Comparison of ENCODE assay signal across 8 mouse cellular contexts in the genomic region with DNA sequence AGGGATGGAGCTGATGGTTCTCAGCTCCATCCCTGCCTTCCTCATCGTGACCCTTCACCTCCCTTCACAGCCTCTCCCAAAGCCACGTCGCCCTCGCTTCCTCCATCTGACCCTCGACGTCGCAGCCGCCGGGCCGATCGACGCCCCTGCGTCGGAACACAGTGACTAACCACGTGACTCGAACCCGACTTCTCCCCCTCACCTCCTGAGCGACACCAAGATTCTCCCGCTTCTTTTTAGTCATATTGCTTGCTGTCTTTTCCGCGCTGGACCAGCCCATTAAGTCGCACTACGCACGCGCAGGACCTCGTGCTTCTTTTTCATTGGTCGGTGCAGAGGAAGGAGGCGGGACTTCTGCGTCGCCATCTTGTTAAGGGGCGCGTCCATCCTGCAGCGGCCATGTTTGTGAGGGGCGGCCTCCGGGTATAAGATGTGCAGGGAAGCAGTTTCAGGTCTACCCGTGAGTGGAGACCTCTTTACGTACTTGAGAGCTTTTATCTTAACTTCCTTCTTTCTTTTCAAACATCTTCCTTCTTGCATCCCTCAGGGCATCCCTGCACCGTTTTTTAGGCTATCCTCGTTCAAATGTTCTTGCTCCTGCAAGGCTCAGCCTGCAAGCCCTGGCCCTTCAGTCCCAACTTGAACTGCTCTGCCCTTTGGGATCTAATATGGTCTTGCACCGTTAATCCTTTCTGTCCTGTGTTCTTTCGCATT. TPM values are rescaled to one million over a fixed set of nuclear protein-coding genes. Genes with fewer than 3 reads are reported as not detected.
DNase-seq lines count a peak whose midpoint lies in the region; ATAC-seq and TF ChIP-seq lines count a peak whose summit lies in the region.

A gene (minus strand): TSS at position 313 of the 714 bp plus-strand sequence.

- H3K27ac ChIP-seq in forebrain, embryonic 10.5 days = peak within 1 kb of the TSS; percentile 89
- H3K27ac ChIP-seq in heart, embryonic 15.5 days = 0 out of 2 replicates have a peak within 1 kb of the TSS, but pooled peaks have one; percentile 19
- no peak within 1 kb of the TSS for H3K27ac ChIP-seq in liver, embryonic 14.5 days
- no peak within 1 kb of the TSS; the same call in 1 of the 2 replicates for H3K27ac ChIP-seq in neural tube, embryonic 11.5 days (ENCODE audit: low read depth, low read length)
- no peak within 1 kb of the TSS for H3K27ac ChIP-seq in stomach, postnatal 0 days (replicated peaks)

- peak within 1 kb of the TSS; percentile 61 for H3K4me3 ChIP-seq in forebrain, embryonic 10.5 days
- H3K4me3 ChIP-seq in heart, embryonic 15.5 days = peak within 1 kb of the TSS; percentile 56
- peak within 1 kb of the TSS; percentile 73 to 91 for H3K4me3 ChIP-seq in liver, embryonic 14.5 days (ENCODE audit: insufficient read depth in 1 of 2, low read depth in 2 of 2, low read length in 2 of 2)
- H3K4me3 ChIP-seq in neural tube, embryonic 11.5 days (ENCODE audit: low read depth, low read length) = peak within 1 kb of the TSS; percentile 37
- peak within 1 kb of the TSS; percentile 58 for H3K4me3 ChIP-seq in stomach, postnatal 0 days (ENCODE audit: low read depth, low read length)

- H3K9ac ChIP-seq in heart, embryonic 15.5 days = peak within 1 kb of the TSS; percentile 53
- H3K9ac ChIP-seq in liver, embryonic 14.5 days (replicated peaks) = peak within 1 kb of the TSS; percentile 78
- H3K9ac ChIP-seq in neural tube, embryonic 11.5 days (ENCODE audit: low read length) = peak within 1 kb of the TSS; percentile 55
- peak within 1 kb of the TSS; percentile 67 for H3K9ac ChIP-seq in stomach, postnatal 0 days (ENCODE audit: low read length)

- ATAC-seq in heart, embryonic 15.5 days (replicated peaks; ENCODE audit: insufficient number of reproducible peaks, insufficient read depth, low FRiP score, low read depth) = peak; percentile 95
- ATAC-seq in liver, embryonic 14.5 days (ENCODE audit: insufficient read depth) = peak; percentile 94
- ATAC-seq in neural tube, embryonic 11.5 days (ENCODE audit: insufficient read depth, low FRiP score, low TSS enrichment) = peak; percentile 86
- peak; percentile 97 for ATAC-seq in stomach, postnatal 0 days (ENCODE audit: low FRiP score, low TSS enrichment)

- H3K9me3 ChIP-seq in forebrain, embryonic 10.5 days = no peaks in the 10 kb centered on the region
- H3K9me3 ChIP-seq in heart, embryonic 15.5 days (replicated peaks) = no peaks in the 10 kb centered on the region
- H3K9me3 ChIP-seq in liver, embryonic 14.5 days (ENCODE audit: control insufficient read depth, low read length) = no peaks in the 10 kb centered on the region
- H3K9me3 ChIP-seq in neural tube, embryonic 11.5 days (ENCODE audit: control insufficient read depth, low read length) = no peaks in the 10 kb centered on the region
- H3K9me3 ChIP-seq in stomach, postnatal 0 days (ENCODE audit: control insufficient read depth, low read length) = no peaks in the 10 kb centered on the region

- no peak for TF ChIP-seq CTCF in liver, embryonic 14.5 days (IDR thresholded peaks at IDR 0.05; ENCODE audit: low read depth)
- no peak for TF ChIP-seq CTCF in stomach, postnatal 0 days (IDR thresholded peaks at IDR 0.05; ENCODE audit: low read depth)

- H3K4me1 ChIP-seq in forebrain, embryonic 10.5 days = peaks cover 28% of the 10 kb centered on the region
- H3K4me1 ChIP-seq in heart, embryonic 15.5 days (replicated peaks) = peaks cover 20% of the 10 kb centered on the region
- peaks cover 10 to 14% of the 10 kb centered on the region in 2 experiments for H3K4me1 ChIP-seq in liver, embryonic 14.5 days (replicated peaks; ENCODE audit: control insufficient read depth in 2 of 2, insufficient read depth in 2 of 2, low read length in 1 of 2)
- peaks cover 3% of the 10 kb centered on the region; the same call in 1 of the 2 replicates for H3K4me1 ChIP-seq in neural tube, embryonic 11.5 days (ENCODE audit: control insufficient read depth, insufficient read depth, low read length)
- 0 out of 2 replicates have a peak, but pooled peaks cover 2% of the 10 kb centered on the region for H3K4me1 ChIP-seq in stomach, postnatal 0 days (replicated peaks; ENCODE audit: control insufficient read depth, insufficient read depth)

- H3K27me3 ChIP-seq in forebrain, embryonic 10.5 days (ENCODE audit: poor library complexity, severe bottlenecking) = peaks cover 5% of the 10 kb centered on the region; the same call in 1 of the 2 replicates
- no peaks in the 10 kb centered on the region for H3K27me3 ChIP-seq in heart, embryonic 15.5 days
- no peaks in the 10 kb centered on the region for H3K27me3 ChIP-seq in liver, embryonic 14.5 days (ENCODE audit: control insufficient read depth, insufficient read depth, low read length)
- H3K27me3 ChIP-seq in neural tube, embryonic 11.5 days (ENCODE audit: control insufficient read depth, insufficient read depth, low read length) = no peaks in the 10 kb centered on the region
- H3K27me3 ChIP-seq in stomach, postnatal 0 days (ENCODE audit: control insufficient read depth, insufficient read depth, low read length) = no peaks in the 10 kb centered on the region

- DNase-seq in CD8-positive naive resting alpha-beta T cell, adult 2 months (ENCODE audit: low read depth in 2 of 2, low spot score in 2 of 2) = peak; percentile 94 to 97
- DNase-seq in c-Kit-positive CD71-negative TER-119-negative erythroid progenitor cells, embryonic 14.5 days (ENCODE audit: low read depth) = peak; percentile 98
- peak; percentile 98 for DNase-seq in forebrain, embryonic 10.5 days (ENCODE audit: extremely low spot score, low spot score)
- peak; percentile 96 for DNase-seq in kidney, postnatal 25 days
- DNase-seq in liver, embryonic 14.5 days (ENCODE audit: low read depth in 3 of 3, low spot score in 3 of 3) = peak; percentile 91 to 93 (median 92)
- DNase-seq in neural tube, embryonic 11.5 days (ENCODE audit: low spot score) = peak; percentile 97
- DNase-seq in stomach, postnatal 0 days (ENCODE audit: low spot score) = peak; percentile 96

- H3K4me2 ChIP-seq in heart, embryonic 15.5 days = peak within 1 kb of the TSS; percentile 74
- peak within 1 kb of the TSS; percentile 88 for H3K4me2 ChIP-seq in liver, embryonic 14.5 days (ENCODE audit: low read depth)
- peak within 1 kb of the TSS; percentile 69 for H3K4me2 ChIP-seq in neural tube, embryonic 11.5 days (ENCODE audit: low read depth)
- peak within 1 kb of the TSS; percentile 63 for H3K4me2 ChIP-seq in stomach, postnatal 0 days (replicated peaks; ENCODE audit: low read depth)

- peaks cover 11% of the 10 kb centered on the region; the same call in 1 of the 2 replicates for H3K36me3 ChIP-seq in forebrain, embryonic 10.5 days (replicated peaks)
- no peaks in the 10 kb centered on the region for H3K36me3 ChIP-seq in heart, embryonic 15.5 days
- H3K36me3 ChIP-seq in liver, embryonic 14.5 days (replicated peaks; ENCODE audit: control insufficient read depth, insufficient read depth, low read depth) = no peaks in the 10 kb centered on the region
- H3K36me3 ChIP-seq in neural tube, embryonic 11.5 days (ENCODE audit: control insufficient read depth, insufficient read depth, low read length) = no peaks in the 10 kb centered on the region
- no peaks in the 10 kb centered on the region for H3K36me3 ChIP-seq in stomach, postnatal 0 days (ENCODE audit: control insufficient read depth, insufficient read depth, low read length)

- TF ChIP-seq EP300 in liver, embryonic 14.5 days (IDR thresholded peaks at IDR 0.05; ENCODE audit: low read depth) = no peak
- no peak for TF ChIP-seq EP300 in stomach, postnatal 0 days (optimal IDR thresholded peaks at IDR 0.05)

- WGBS in forebrain, embryonic 10.5 days = 7% methylated on average over 41 of the region's 41 CpGs
- WGBS in heart, embryonic 15.5 days = 5% methylated on average over 41 of the region's 41 CpGs
- WGBS in liver, embryonic 14.5 days (ENCODE audit: insufficient replicate concordance) = 4% methylated on average over 41 of the region's 41 CpGs
- 5% methylated on average over 41 of the region's 41 CpGs for WGBS in neural tube, embryonic 11.5 days
- WGBS in stomach, postnatal 0 days = 5% methylated on average over 41 of the region's 41 CpGs

RNA-seq across cellular contexts. Expression of the gene that starts here (rescaled TPM):
- 16.0 and 17.9 TPM in 2 replicates for polyA plus RNA-seq in forebrain, embryonic 10.5 days (2016; fragmentation: Nextera tagmentation; extraction: Ambion mirVana)
- 10.3 and 12.5 TPM in 2 replicates for polyA plus RNA-seq in heart, embryonic 15.5 days (2015; fragmentation: Nextera tagmentation; extraction: Ambion mirVana)
- 3.8 and 7.6 TPM in 2 replicates for polyA plus RNA-seq in liver, embryonic 14.5 days (2012; rRNA removed)
- polyA plus RNA-seq in liver, embryonic 14.5 days (2014; fragmentation: Nextera tagmentation; extraction: Ambion mirVana) = 10.1 TPM in 2 replicates
- 16.1 and 16.4 TPM in 2 replicates for polyA plus RNA-seq in neural tube, embryonic 11.5 days (2014; fragmentation: Nextera tagmentation; extraction: Ambion mirVana)
- polyA plus RNA-seq in stomach, postnatal 0 days (2015; fragmentation: Nextera tagmentation; extraction: Ambion mirVana) = 7.6 and 8.6 TPM in 2 replicates

Comparison
In these comparisons a context has a peak if more than half of its experiments do, and no peak if none do; other contexts are left out.
1. H3K27ac ChIP-seq: peak in forebrain, embryonic 10.5 days (single experiment) and heart, embryonic 15.5 days (single experiment); none in liver, embryonic 14.5 days (single experiment), neural tube, embryonic 11.5 days (single experiment) and stomach, postnatal 0 days (single experiment).
2. Peak in every context shown above with its lines, with median percentiles within 50 percentile points of each other: DNase-seq, H3K4me3 ChIP-seq, ATAC-seq, H3K4me2 ChIP-seq and H3K9ac ChIP-seq.